Mouse (Mus musculus) midbrain, embryonic 14.5 days (tissue): ENCODE measurements at regions not wholly inside any gene's neighbourhood (a gene's known extent, or its start where the extent isn't known, plus 50 kb on each side); places are given as distances from the start of the nearest gene placed in this dataset.
A peak's percentile ranks its signal among the peaks of the same experiment; 100 is the strongest.
"Not testable (repeated sequence)": the region's sequence is repeated elsewhere in the genome, so short reads cannot be mapped to it uniquely, and the experiment has no call there.

ENCODE experiments used
- ATAC-seq: fragments of 200-750 bp; cut with Nextera tagmentation; 2 replicates; pipeline ENCODE4 v1.8.0; 2017; ENCODE audit warnings: moderate number of reproducible peaks, moderate library complexity; ENCODE audit not compliant: low FRiP score, low TSS enrichment
- DNase-seq: peaks from one replicate; pipeline ENCODE4 v3.0.0-alpha.2; 2015
- H3K27ac ChIP-seq: fragments of 300-500 bp; sonication (generic); replicated peaks from 2 replicates; pipeline ENCODE4 v1.5.1; 2014; ENCODE audit warnings: mild to moderate bottlenecking, low read depth, low read length, moderate library complexity
- H3K27me3 ChIP-seq: fragments of 300-500 bp; sonication (generic); 2 replicates; pipeline ENCODE4 v1.6.1; 2014; ENCODE audit warnings: low read length, control low read depth, mixed read lengths; ENCODE audit not compliant: control insufficient read depth, insufficient read depth
- H3K36me3 ChIP-seq: fragments of 300-500 bp; sonication (generic); 2 replicates; pipeline ENCODE4 v1.6.1; 2014; ENCODE audit warnings: low read length, control low read depth; ENCODE audit not compliant: control insufficient read depth, insufficient read depth
- H3K4me1 ChIP-seq: fragments of 300-500 bp; sonication (generic); 2 replicates; pipeline ENCODE4 v1.6.1; 2014; ENCODE audit warnings: mild to moderate bottlenecking, antibody characterized with exemption, low read length, control low read depth; ENCODE audit not compliant: control insufficient read depth, insufficient read depth
- H3K4me2 ChIP-seq: fragments of 300-500 bp; sonication (generic); 2 replicates; pipeline ENCODE4 v1.6.1; 2014; ENCODE audit warnings: mild to moderate bottlenecking, low read length, moderate library complexity
- H3K4me3 ChIP-seq: fragments of 300-500 bp; sonication (generic); replicated peaks from 2 replicates; pipeline ENCODE4 v1.5.1; 2014; ENCODE audit warnings: low read depth, low read length
- H3K9ac ChIP-seq: fragments of 300-500 bp; sonication (generic); replicated peaks from 2 replicates; pipeline ENCODE4 v1.6.1; 2014; ENCODE audit warnings: mild to moderate bottlenecking, low read length, moderate library complexity
- H3K9me3 ChIP-seq: fragments of 300-500 bp; sonication (generic); 2 replicates; pipeline ENCODE4 v1.6.1; 2016; ENCODE audit warnings: low read length, control low read depth, mixed read lengths; ENCODE audit not compliant: control insufficient read depth
- WGBS: fragments of 180-500 bp; shearing (Covaris S2); extraction: QIAGEN DNeasy Blood & Tissue Kit; methylation state at CpG from one replicate; pipeline ENCODE4 v1.1.7; 2014; 5-methylcytosine and 5-hydroxymethylcytosine counted together

GRCm38 (mm10) chr15:10075391-10076060, 101.5 kb upstream of the Prlr start:
- Histone ChIP-seq H3K4me1 (no peaks in the 10 kb centered on the region), H3K9me3 (no peaks in the 10 kb centered on the region), H3K27ac (no peak overlapping the region), H3K36me3 (no peaks in the 10 kb centered on the region), H3K27me3 (no peaks in the 10 kb centered on the region), H3K4me3 (no peak overlapping the region), H3K9ac (no peak overlapping the region), H3K4me2 (no peak overlapping the region)
- WGBS: 57% methylated on average over 10 of the region's 10 CpGs
- 0 out of 2 replicates have a peak, but pooled peaks have one; percentile 32 for ATAC-seq
- peak; percentile 31 for DNase-seq

- Histone ChIP-seq H3K4me3 (no peak overlapping the region), H3K27ac (no peak overlapping the region)
- DNase-seq: peak; percentile 28
Measured at GRCm38 (mm10) chr15:10076061-10076400, 101.0 kb upstream of the Prlr start.

GRCm38 (mm10) chr15:10078434-10078833, 98.6 kb upstream of the Prlr start:
- no peaks in the 10 kb centered on the region for H3K4me1 ChIP-seq
- no peaks in the 10 kb centered on the region for H3K9me3 ChIP-seq
- ATAC-seq (no peak), DNase-seq (no peak)
- 91% methylated on average over 2 of the region's 2 CpGs for WGBS
- no peak overlapping the region for H3K9ac ChIP-seq
- no peak overlapping the region for H3K4me3 ChIP-seq
- H3K4me2 ChIP-seq: no peak overlapping the region
- no peak overlapping the region for H3K27ac ChIP-seq
- H3K27me3 ChIP-seq: no peaks in the 10 kb centered on the region
- no peaks in the 10 kb centered on the region for H3K36me3 ChIP-seq

More at GRCm38 (mm10) chr15:10076061-10076400, 101.0 kb upstream of the Prlr start:
- no peak for ATAC-seq
- no peak overlapping the region for H3K4me2 ChIP-seq
- no peaks in the 10 kb centered on the region for H3K4me1 ChIP-seq
- H3K36me3 ChIP-seq: no peaks in the 10 kb centered on the region
- H3K9me3 ChIP-seq: no peaks in the 10 kb centered on the region
- no peak overlapping the region for H3K9ac ChIP-seq
- no peaks in the 10 kb centered on the region for H3K27me3 ChIP-seq
- WGBS: 62% methylated on average over 1 of the region's 1 CpGs

GRCm38 (mm10) chr15:10079510-10079909, 97.5 kb upstream of the Prlr start:
- no peak for ATAC-seq
- DNase-seq: no peak
- whole genome bisulfite sequencing: 95% methylated on average over 4 of the region's 4 CpGs

GRCm38 (mm10) chr15:10088691-10089090, 88.3 kb upstream of the Prlr start:
- no peaks in the 10 kb centered on the region for H3K4me1 ChIP-seq
- H3K9me3 ChIP-seq: no peaks in the 10 kb centered on the region
- H3K27me3 ChIP-seq: no peaks in the 10 kb centered on the region
- no peak overlapping the region for H3K27ac ChIP-seq
- ATAC-seq (no peak), DNase-seq (no peak)
- no peak overlapping the region for H3K4me3 ChIP-seq
- WGBS: 85% methylated on average over 3 of the region's 3 CpGs
- no peak overlapping the region for H3K4me2 ChIP-seq
- no peaks in the 10 kb centered on the region for H3K36me3 ChIP-seq
- no peak overlapping the region for H3K9ac ChIP-seq

More at GRCm38 (mm10) chr15:10079510-10079909, 97.5 kb upstream of the Prlr start:
- H3K27ac ChIP-seq: no peak overlapping the region
- H3K9me3 ChIP-seq: no peaks in the 10 kb centered on the region
- H3K9ac ChIP-seq: no peak overlapping the region
- no peak overlapping the region for H3K4me3 ChIP-seq
- H3K4me2 ChIP-seq: no peak overlapping the region
- H3K4me1 ChIP-seq: no peaks in the 10 kb centered on the region
- H3K27me3 ChIP-seq: no peaks in the 10 kb centered on the region
- no peaks in the 10 kb centered on the region for H3K36me3 ChIP-seq

GRCm38 (mm10) chr15:10090384-10091092, 86.5 kb upstream of the Prlr start:
- Histone ChIP-seq H3K4me3 (no peak overlapping the region), H3K9me3 (no peaks in the 10 kb centered on the region), H3K4me1 (no peaks in the 10 kb centered on the region), H3K27ac (no peak overlapping the region), H3K4me2 (no peak overlapping the region), H3K36me3 (no peaks in the 10 kb centered on the region), H3K27me3 (no peaks in the 10 kb centered on the region), H3K9ac (no peak overlapping the region)
- DNase-seq (no peak), ATAC-seq (no peak)
- WGBS: 93% methylated on average over 5 of the region's 5 CpGs

- Histone ChIP-seq H3K4me2 (no peak overlapping the region), H3K27me3 (no peaks in the 10 kb centered on the region), H3K4me1 (no peaks in the 10 kb centered on the region), H3K4me3 (no peak overlapping the region), H3K9ac (no peak overlapping the region), H3K36me3 (no peaks in the 10 kb centered on the region), H3K9me3 (no peaks in the 10 kb centered on the region), H3K27ac (no peak overlapping the region)
- ATAC-seq: no peak
- WGBS: 81% methylated on average over 2 of the region's 2 CpGs
- DNase-seq: no peak
Measured at GRCm38 (mm10) chr15:10103350-10103749, 73.7 kb upstream of the Prlr start.

- not testable (repeated sequence) for H3K4me2 ChIP-seq, H3K9me3 ChIP-seq, H3K36me3 ChIP-seq, H3K27me3 ChIP-seq, H3K27ac ChIP-seq, H3K4me1 ChIP-seq, H3K9ac ChIP-seq, DNase-seq, H3K4me3 ChIP-seq, ATAC-seq
- 71% methylated on average over 11 of the region's 11 CpGs for WGBS
Measured at GRCm38 (mm10) chr15:10105211-10105976, 71.6 kb upstream of the Prlr start.
